Mouse (Mus musculus): ENCODE measurements around the gene Lin52.

Lin52 gene

DNA sequence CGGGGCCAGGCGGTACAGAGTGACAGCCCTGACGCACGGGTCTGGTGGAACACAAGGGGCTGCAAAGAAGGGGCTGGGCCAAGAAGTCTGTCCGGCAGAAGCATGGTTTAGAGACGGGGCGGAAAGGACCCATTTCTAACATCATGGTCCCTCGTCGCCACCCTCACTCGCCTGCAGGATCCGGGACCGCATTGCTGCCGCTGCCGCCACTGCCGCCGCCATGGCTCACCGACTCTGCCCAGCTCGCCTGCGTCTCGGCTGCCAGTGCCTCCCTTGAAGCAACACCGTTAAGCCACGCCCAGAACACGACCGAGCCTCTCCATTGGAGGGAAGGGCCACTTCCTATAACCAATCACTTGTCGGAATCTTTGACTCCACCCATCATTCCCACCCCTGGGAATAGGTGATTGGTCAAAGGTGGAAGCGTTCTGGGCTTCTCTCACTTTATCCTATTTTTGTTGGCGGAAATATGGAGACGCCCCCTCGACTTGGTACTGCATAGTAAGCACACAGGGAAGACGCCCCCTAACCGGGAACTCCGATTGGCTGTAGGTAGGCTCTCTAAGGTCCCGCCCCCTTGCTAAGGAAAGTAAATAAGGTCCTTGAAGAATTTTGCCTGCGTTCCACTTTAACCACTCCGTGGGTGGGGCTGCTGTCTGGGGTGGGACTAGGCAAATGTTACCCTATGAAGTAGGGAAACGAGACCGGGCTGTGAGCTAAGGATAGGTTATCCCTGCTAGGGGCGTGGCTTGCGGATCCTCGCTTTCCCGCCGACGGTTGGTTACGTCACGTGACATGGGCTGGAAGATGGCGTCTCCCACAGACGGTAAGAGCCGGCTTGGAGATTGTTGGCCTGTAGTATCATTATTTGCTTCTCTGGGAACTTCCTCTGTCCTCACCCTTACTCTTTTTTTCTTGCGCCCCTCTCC, at the start of gene Lin52, which contains the start of gene Aldh6a1:
Lin52 (plus strand) TSS at position 705 of the 929 bp plus-strand sequence.
Aldh6a1 (minus strand) TSS at position 287 of the 929 bp plus-strand sequence.
- in situ Hi-C loops (cut with MboI, MseI): loop anchor here (5.0 kb wide), 1 partner anchor 44 kb away; the partner anchor contains the start of genes Bbof1 and Entpd5

- in situ Hi-C loops (cut with MboI, MseI): no loop called here
Observed at GRCm38 (mm10) chr12:84402923-84403322, 48.3 kb upstream of the Lin52 start.

DNA sequence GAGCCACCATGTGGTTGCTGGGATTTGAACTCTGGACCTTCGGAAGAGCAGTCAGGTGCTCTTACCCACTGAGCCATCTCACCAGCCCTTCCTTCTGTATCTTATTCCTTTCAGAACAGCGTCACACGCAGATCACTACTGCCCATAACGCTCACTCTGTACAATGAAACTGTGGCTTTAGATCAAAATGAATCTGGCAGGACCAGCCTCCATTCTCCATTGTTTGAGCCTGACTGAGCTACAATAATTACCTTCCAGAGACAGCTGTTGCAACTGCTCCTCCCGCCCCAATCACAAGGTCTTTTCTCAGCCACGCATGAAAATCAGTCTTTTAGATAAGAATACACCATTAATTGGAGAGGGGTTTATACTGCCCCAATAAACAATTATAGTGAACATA, 46.7 kb upstream of the Lin52 start:
- in situ Hi-C loops (cut with MboI, MseI): no loop called here

DNA sequence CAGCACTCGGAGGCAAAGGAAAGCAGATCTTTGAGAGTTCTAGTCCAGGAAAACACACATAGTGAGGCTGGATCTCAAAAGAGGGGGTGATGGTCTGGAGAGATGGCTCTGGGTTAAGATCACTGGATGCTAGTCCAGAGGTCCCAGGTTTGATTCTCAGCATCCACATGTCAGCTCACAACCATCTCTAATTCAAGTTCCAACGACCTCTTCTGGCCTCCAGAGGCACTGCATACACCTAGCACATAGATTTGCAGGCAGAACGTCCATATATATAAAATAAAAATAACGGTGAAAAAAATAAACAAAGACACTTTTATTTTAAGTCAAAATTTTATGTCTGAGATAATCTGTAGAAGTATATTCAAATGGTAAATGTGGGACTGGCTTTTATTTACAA, 44.0 kb upstream of the Lin52 start:
- in situ Hi-C loops (cut with MboI, MseI): loop anchor here (5.0 kb wide), 1 partner anchor 45 kb away; the partner anchor contains the start of genes Aldh6a1 and Lin52

- in situ Hi-C loops (cut with MboI, MseI): loop anchor here (5.0 kb wide), 1 partner anchor 44 kb away; the partner anchor contains the start of genes Aldh6a1 and Lin52
Observed at GRCm38 (mm10) chr12:84407874-84408818, 43.1 kb upstream of the Lin52 start.

DNA sequence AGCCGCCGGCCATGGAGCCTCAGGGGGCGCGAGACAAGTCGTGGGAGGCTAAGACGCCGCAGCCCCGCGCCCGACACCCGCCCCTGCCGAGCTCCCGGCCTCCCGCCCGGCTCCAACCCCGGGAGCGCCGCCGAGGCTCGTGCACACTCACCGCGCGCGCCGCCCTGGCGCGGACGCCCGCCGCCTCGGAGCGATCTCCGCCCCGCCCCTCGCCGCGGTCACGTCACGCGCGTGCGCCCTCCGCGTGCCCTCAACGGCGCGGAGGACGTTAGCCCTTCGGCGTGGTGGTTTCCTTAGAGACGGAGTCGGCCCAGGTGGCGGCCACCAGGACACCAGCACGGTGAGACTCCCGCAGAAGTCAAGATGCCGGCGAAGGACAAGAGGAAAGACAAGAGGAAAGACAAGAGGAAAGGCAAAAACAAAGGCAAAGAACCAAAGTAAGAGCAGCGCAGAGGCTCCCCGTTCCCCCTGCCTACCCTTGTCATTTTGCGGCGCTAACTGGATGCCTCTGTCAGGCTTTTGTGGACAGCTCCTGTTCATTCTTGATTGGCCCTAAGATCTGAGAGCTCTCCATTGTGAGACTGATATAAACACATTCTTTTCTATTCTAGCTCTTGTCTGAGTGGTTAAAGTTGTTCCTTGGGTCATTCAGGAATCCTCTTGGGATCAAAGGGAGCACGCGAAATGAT, 42.3 kb upstream of the Lin52 start, which contains the start of the genes Entpd5 and Bbof1:
Entpd5 (minus strand) TSS at position 211 of the 689 bp plus-strand sequence.
Bbof1 (plus strand) TSS at position 253 of the 689 bp plus-strand sequence.
- in situ Hi-C loops (cut with MboI, MseI): loop anchor here (5.0 kb wide), 1 partner anchor 43 kb away; the partner anchor contains the start of genes Aldh6a1 and Lin52

DNA sequence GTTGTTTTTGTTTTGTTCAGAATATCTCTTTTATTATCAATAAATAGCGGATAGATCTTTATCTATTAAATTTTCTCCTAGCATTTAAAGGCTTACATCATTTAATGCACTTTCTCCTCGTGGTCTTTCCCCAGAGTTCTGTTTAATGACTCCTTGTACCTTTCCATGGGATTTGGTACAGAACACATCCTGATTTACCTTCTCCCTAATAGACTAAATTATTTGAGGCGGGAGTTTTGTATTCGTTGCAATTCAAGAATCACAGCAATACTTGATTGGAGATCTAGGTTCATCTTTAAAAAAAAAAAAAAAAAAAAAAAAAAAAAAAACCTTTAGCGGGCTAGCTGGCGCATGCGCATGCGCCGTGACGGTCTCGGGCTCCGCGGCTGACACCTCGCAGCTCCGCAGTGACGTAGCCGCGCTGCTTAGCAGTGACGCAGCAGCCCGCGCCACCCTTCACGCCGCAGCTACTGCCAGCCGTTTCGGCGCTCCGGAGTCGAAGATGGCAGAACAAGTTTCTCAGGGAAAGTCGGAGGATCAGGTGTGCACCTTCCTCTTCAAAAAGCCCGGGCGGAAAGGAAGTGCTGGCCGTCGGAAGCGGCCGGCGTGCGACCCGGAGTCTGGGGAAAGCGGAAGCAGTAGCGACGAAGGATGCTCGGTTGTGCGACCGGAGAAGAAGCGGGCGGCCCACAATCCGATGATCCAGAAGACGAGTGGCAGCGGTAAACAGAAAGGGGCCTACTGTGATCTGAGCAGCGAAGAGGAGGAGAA, 34.2 kb upstream of the Lin52 start, which contains the start of gene Rnf113a2:
Rnf113a2 (plus strand) TSS at position 363 of the 771 bp plus-strand sequence.
- in situ Hi-C loops (cut with MboI, MseI): no loop called here

GRCm38 (mm10) chr12:84417605-84417922, 33.7 kb upstream of the Lin52 start:
- in situ Hi-C loops (cut with MboI, MseI): no loop called here

GRCm38 (mm10) chr12:84423990-84424389, 27.2 kb upstream of the Lin52 start:
- in situ Hi-C loops (cut with MboI, MseI): no loop called here

GRCm38 (mm10) chr12:84429825-84430224, 21.4 kb upstream of the Lin52 start:
- in situ Hi-C loops (cut with MboI, MseI): no loop called here

- in situ Hi-C loops (cut with MboI, MseI): no loop called here
Observed at GRCm38 (mm10) chr12:84438697-84439096, 12.5 kb upstream of the Lin52 start.

DNA sequence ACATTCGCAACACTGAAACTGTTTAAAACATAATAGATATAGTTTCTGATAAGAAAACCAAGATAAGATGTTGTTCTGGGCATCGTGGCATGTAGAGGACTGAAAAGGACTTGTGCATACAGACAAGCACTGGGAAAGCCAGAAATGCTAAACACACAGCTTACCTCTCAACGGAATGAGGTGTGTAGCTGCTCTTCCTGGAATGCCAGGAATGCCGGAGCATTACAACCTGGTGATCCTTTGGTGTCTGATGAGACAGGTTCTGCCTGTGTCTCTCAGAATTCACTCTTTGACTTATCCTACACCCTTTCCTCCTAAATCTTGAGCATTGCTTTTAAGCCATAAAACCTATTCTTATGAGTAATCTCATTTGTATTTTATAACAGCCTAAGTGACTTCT, 8.7 kb upstream of the Lin52 start:
- in situ Hi-C loops (cut with MboI, MseI): no loop called here

GRCm38 (mm10) chr12:84447386-84447785, 3.8 kb upstream of the Lin52 start:
- in situ Hi-C loops (cut with MboI, MseI): no loop called here

DNA sequence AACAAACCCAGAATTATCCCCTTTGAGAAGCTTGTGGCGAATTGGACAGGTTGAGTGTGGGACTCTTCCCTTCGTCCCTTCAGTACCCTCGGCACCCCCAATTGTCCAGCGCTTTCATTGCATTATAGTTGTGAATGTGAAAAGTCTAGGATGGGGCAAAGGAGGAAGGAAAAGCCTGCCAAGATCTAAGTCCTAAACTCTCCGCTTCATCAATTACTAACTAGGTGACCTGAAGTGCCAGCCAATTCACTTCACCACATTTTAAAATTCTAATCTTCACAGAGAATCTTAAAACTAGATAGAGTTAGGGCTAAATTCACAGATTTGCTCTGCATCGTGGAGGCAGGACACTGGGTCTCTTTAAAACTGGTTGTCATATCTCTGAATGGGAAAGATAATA, 3.0 kb upstream of the Lin52 start:
- in situ Hi-C loops (cut with MboI, MseI): no loop called here

DNA sequence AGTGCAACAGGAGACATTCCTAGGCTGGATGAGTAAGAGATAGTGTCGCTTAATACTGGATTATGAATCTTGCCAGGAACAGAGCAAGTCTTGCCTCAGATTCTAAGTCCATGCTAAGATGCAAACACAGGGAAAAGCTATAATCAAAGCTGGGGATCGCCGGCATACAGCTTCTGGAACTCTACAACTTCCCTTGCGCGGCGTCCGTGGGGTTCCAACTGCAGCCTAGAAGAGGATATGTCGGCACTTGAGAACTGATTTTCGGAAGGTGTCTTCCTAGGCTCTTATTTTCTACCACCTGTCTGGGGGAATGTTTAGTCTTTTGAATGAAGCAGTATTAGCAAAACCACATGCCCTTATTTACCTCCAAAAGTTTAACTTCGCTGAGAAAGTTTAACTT, 1.3 kb upstream of the Lin52 start:
- in situ Hi-C loops (cut with MboI, MseI): loop anchor here (5.0 kb wide), 1 partner anchor 43 kb away; the partner anchor contains the start of genes Bbof1 and Entpd5

DNA sequence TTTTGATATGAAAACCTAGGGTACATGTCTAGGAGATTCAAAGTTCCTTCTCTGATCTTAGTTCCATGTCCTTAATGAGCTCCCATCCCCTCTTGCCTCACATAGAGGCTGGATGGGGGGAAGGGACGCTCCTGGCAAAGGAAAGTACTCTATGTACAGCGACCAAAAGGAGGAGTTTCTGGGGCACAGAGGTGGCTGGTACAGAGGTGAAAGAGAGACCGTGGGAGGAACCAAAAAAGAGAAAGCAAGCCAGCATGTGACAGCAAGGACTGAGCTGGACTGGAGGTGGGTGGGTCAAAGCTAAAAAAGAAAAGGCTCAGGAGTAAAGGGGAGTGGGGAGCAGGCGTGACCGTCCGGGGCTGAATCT, 888 bp upstream of the Lin52 start:
- in situ Hi-C loops (cut with MboI, MseI): loop anchor here (5.0 kb wide), 1 partner anchor 43 kb away; the partner anchor contains the start of genes Bbof1 and Entpd5

- in situ Hi-C loops (cut with MboI, MseI): loop anchor here (5.0 kb wide), 1 partner anchor 44 kb away; the partner anchor contains the start of genes Bbof1 and Entpd5
Observed at GRCm38 (mm10) chr12:84451801-84452200, 579 bp downstream of the Lin52 start.

DNA sequence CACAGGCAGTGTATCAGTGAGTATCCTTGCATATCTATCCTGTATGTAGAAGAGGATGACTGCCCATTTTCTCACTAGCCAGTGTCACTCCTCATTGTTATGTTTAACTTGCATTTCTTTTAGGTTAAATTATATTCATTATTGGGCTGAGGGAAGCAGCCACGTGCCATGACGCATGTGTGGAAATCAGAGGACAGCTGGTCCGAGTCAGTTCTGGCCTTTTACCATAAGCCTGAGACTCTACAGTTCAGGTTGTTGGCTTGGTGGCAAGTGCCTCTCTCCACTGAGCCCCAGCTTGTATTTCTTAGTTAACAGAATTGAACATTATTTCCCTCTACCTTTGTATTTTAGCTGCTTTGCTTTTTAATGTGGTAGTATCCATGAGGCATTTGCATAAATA, 5.7 kb downstream of the Lin52 start:
- in situ Hi-C loops (cut with MboI, MseI): no loop called here

- in situ Hi-C loops (cut with MboI, MseI): no loop called here
Observed at GRCm38 (mm10) chr12:84459845-84460244, 8.6 kb downstream of the Lin52 start.

GRCm38 (mm10) chr12:84461416-84461815, 10.2 kb downstream of the Lin52 start:
- in situ Hi-C loops (cut with MboI, MseI): no loop called here
